Mouse (Mus musculus) urinary bladder, postnatal 10 days (tissue): ENCODE measurements around the gene Tph2.

Experiments used
- DNase-seq: peaks from one replicate; pipeline ENCODE4 v3.0.0; 2022; ENCODE audit warnings: low spot score

Gene Tph2

GRCm38 (mm10) chr10:115137016-115137415, 47.8 kb downstream of the Tph2 start:
- no peak for DNase-seq

GRCm38 (mm10) chr10:115127907-115128306, 56.9 kb downstream of the Tph2 start:
- DNase-seq: no peak

GRCm38 (mm10) chr10:115125550-115125949, 59.3 kb downstream of the Tph2 start:
- DNase-seq: no peak

GRCm38 (mm10) chr10:115125027-115125426, 59.8 kb downstream of the Tph2 start:
- no peak for DNase-seq

- DNase-seq: no peak
Observed at GRCm38 (mm10) chr10:115107666-115108540, 76.9 kb downstream of the Tph2 start.

- no peak for DNase-seq
Observed at GRCm38 (mm10) chr10:115104175-115104574, 80.6 kb downstream of the Tph2 start.

GRCm38 (mm10) chr10:115099890-115100580, 84.8 kb downstream of the Tph2 start:
- DNase-seq: no peak

GRCm38 (mm10) chr10:115097163-115097562, 87.7 kb downstream of the Tph2 start:
- DNase-seq: no peak

GRCm38 (mm10) chr10:115096191-115096590, 88.6 kb downstream of the Tph2 start:
- no peak for DNase-seq

- DNase-seq: no peak
Observed at GRCm38 (mm10) chr10:115078232-115078631, 106.6 kb downstream of the Tph2 start.

- no peak for DNase-seq
Observed at GRCm38 (mm10) chr10:115069123-115069911, 115.5 kb downstream of the Tph2 start.

GRCm38 (mm10) chr10:115063936-115064335, 120.9 kb downstream of the Tph2 start:
- DNase-seq: no peak

GRCm38 (mm10) chr10:115061498-115061897, 123.3 kb downstream of the Tph2 start:
- DNase-seq: no peak

- no peak for DNase-seq
Observed at GRCm38 (mm10) chr10:115060759-115061158, 124.1 kb downstream of the Tph2 start.

- no peak for DNase-seq
Observed at GRCm38 (mm10) chr10:115051602-115052001, 133.2 kb downstream of the Tph2 start.

- DNase-seq: no peak
Observed at GRCm38 (mm10) chr10:115050674-115051073, 134.1 kb downstream of the Tph2 start.

- no peak for DNase-seq
Observed at GRCm38 (mm10) chr10:115050178-115050577, 134.6 kb downstream of the Tph2 start.

- DNase-seq: no peak
Observed at GRCm38 (mm10) chr10:115048565-115048964, 136.3 kb downstream of the Tph2 start.

GRCm38 (mm10) chr10:115035748-115036147, 149.1 kb downstream of the Tph2 start:
- no peak for DNase-seq
